Mouse (Mus musculus) B cell, adult 2 months (primary cell): Measurements from ENCODE around the gene Enpp6.

Experiments
- DNase-seq, 2 experiments: peaks; one replicate each; pipeline ENCODE4 v3.0.0; 2022

Gene Enpp6

GRCm38 (mm10) chr8:47072001-47072400, 85.3 kb downstream of the Enpp6 start:
- peak; percentile 23 to 25 for DNase-seq

GRCm38 (mm10) chr8:47075941-47076555, 89.4 kb downstream of the Enpp6 start:
- no peak for DNase-seq

- DNase-seq, result no peak
Measured at GRCm38 (mm10) chr8:47080037-47080436, 93.3 kb downstream of the Enpp6 start.

GRCm38 (mm10) chr8:47082201-47083027, 95.7 kb downstream of the Enpp6 start:
- no peak for DNase-seq

- no peak for DNase-seq
Measured at GRCm38 (mm10) chr8:47090021-47090420, 103.3 kb downstream of the Enpp6 start.

GRCm38 (mm10) chr8:47105617-47106016, 118.9 kb downstream of the Enpp6 start:
- peak; percentile 32 to 36 for DNase-seq

GRCm38 (mm10) chr8:47114133-47114796, 127.6 kb downstream of the Enpp6 start:
- no peak for DNase-seq

GRCm38 (mm10) chr8:47117336-47117735, 130.6 kb downstream of the Enpp6 start:
- DNase-seq, result no peak

GRCm38 (mm10) chr8:47119895-47120294, 133.2 kb downstream of the Enpp6 start:
- no peak for DNase-seq

GRCm38 (mm10) chr8:47128859-47129258, 142.2 kb downstream of the Enpp6 start:
- DNase-seq, result no peak

- DNase-seq, result no peak
Measured at GRCm38 (mm10) chr8:47133381-47133780, 146.7 kb downstream of the Enpp6 start.

- DNase-seq, result no peak
Measured at GRCm38 (mm10) chr8:47134736-47135135, 148.0 kb downstream of the Enpp6 start.

- DNase-seq, result no peak
Measured at GRCm38 (mm10) chr8:47135586-47135985, 148.9 kb downstream of the Enpp6 start.

GRCm38 (mm10) chr8:47136047-47136446, 149.4 kb downstream of the Enpp6 start:
- no peak for DNase-seq

GRCm38 (mm10) chr8:47145258-47145657, 158.6 kb downstream of the Enpp6 start:
- DNase-seq, result no peak
